Mouse (Mus musculus) brain, embryonic 14.5 days (tissue): ENCODE results near the gene Rnf41.

ENCODE experiments used
- CTCF ChIP-seq: fragments of 200-500 bp; IDR thresholded peaks from 2 replicates; pipeline ENCODE4 v1.5.1; 2012; ENCODE audit warnings: inconsistent platforms, mild to moderate bottlenecking, moderate library complexity, borderline replicate concordance; ENCODE audit not compliant: insufficient read depth, insufficient read length; ENCODE audit errors: extremely low read depth
- POLR2A ChIP-seq: fragments of 200-500 bp; IDR thresholded peaks from 2 replicates; pipeline ENCODE4 v1.6.1; 2012; ENCODE audit warnings: mild to moderate bottlenecking, inconsistent platforms, borderline replicate concordance; ENCODE audit not compliant: poor library complexity, insufficient read depth, insufficient read length, severe bottlenecking; ENCODE audit errors: extremely low read depth

DNA sequence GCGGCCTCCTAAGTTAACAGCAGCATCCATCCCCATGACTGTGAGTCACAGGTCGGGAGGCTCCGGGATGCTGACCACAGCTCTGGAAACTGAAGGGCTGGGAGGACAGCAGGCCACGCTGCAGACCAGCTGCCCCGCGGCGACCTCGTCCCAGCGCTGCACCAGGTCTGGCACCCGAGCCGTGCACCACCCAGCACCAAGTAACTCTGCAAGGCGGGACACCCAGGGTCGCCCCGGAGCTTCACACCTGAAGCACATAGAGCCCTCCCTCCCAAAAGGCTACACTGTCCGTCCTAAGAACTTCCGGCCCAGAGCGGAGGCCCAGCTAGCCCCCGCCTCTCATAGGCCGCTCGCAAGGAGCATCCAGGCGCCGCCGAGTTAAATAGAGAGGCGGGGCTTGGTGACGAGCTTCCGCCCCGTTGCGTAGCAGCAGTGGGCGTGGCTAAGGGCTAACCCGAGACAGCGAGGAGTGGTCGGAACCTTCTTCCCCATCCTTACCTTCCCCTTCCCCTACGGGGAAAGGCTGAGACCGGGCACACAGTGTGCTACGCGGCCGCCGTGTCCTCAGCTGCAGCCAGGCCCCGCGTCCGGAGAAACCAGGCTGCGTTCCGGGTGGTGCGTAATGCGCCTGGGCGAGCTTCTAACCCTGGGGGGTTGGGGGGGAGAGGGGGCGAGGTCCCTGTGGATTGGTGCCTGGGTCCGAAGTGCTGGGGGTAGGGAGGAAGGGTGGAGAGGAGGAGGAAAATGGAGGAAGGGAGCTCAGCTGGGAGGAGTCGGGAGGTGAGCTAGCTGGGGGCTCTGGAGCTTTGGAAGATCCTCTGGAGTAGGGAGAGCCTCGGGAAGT lies at the start of gene Rnf41, which contains the start of gene Nabp2:
- TF ChIP-seq CTCF: no peak
- peak; percentile 48; the same call in 1 of the 2 replicates for TF ChIP-seq POLR2A
